In genomic region chr1:54118342-54118973, GRCm38 (mm10) we compare ENCODE assay signal across 12 mouse cellular contexts.
DNase-seq lines count a peak whose midpoint lies in the region; ATAC-seq lines count a peak whose summit lies in the region.
"Had no signal": no experiment of that assay in that cellular context is flagged by ENCODE, and none has a peak within 500 bp of the region (broad histone marks: within the 10 kb centered on the region; RNA-seq: fewer than 3 reads in every experiment).

No protein-coding gene starts in this region.

- no peaks in the 10 kb centered on the region for H3K27me3 ChIP-seq in limb, embryonic 12.5 days
- H3K27me3 ChIP-seq in limb, embryonic 10.5 days (ENCODE audit: low read depth, poor library complexity, severe bottlenecking), result no peaks in the 10 kb centered on the region
- no peaks in the 10 kb centered on the region for H3K27me3 ChIP-seq in embryonic facial prominence, embryonic 15.5 days

- 0 out of 2 replicates have a peak overlapping the region, but pooled peaks have one; percentile 0 for H3K27ac ChIP-seq in limb, embryonic 12.5 days
- H3K27ac ChIP-seq in limb, embryonic 10.5 days, result no peak overlapping the region
- peak overlapping the region; percentile 59 for H3K27ac ChIP-seq in embryonic facial prominence, embryonic 15.5 days (replicated peaks)

- 60% methylated on average over 8 of the region's 8 CpGs for WGBS in limb, embryonic 12.5 days
- 81% methylated on average over 8 of the region's 8 CpGs for WGBS in limb, embryonic 10.5 days
- 34% methylated on average over 8 of the region's 8 CpGs for WGBS in embryonic facial prominence, embryonic 15.5 days

- peaks cover 11% of the 10 kb centered on the region; the same call in 1 of the 2 replicates for H3K4me1 ChIP-seq in limb, embryonic 12.5 days (replicated peaks)
- peaks cover 14% of the 10 kb centered on the region; the same call in 1 of the 2 replicates for H3K4me1 ChIP-seq in limb, embryonic 10.5 days
- peaks cover 23% of the 10 kb centered on the region for H3K4me1 ChIP-seq in embryonic facial prominence, embryonic 15.5 days

- DNase-seq in limb, embryonic 10.5 days (ENCODE audit: low spot score), result no peak
- peak; percentile 25 for DNase-seq in layer of hippocampus, adult 9-10 months (ENCODE audit: low spot score)
- DNase-seq in right cerebral cortex, postnatal 10 days (ENCODE audit: low spot score in 2 of 2), result peak; percentile 73 to 82
- DNase-seq in Muller cell, postnatal 12 days (ENCODE audit: inconsistent ontology term), result no peak
- DNase-seq in cerebellum, adult 18-20 months, result no peak
- DNase-seq in heart, postnatal 4 days, result no peak
- DNase-seq: cerebellum, adult 9-10 months; lung, postnatal 10 days had no signal

- no peak for ATAC-seq in limb, embryonic 12.5 days (ENCODE audit: insufficient number of reproducible peaks, insufficient read depth, low FRiP score, low TSS enrichment, low read depth)
- ATAC-seq in embryonic facial prominence, embryonic 15.5 days (ENCODE audit: insufficient number of reproducible peaks, low FRiP score, low TSS enrichment, low read depth), result no peak
- ATAC-seq: forebrain, embryonic 16.5 days; hindbrain, embryonic 16.5 days had no signal

- H3K9ac ChIP-seq in limb, embryonic 12.5 days (replicated peaks), result no peak overlapping the region
- H3K9ac ChIP-seq in embryonic facial prominence, embryonic 15.5 days, result no peak overlapping the region

- H3K4me3 ChIP-seq in limb, embryonic 12.5 days (replicated peaks), result no peak overlapping the region
- no peak overlapping the region for H3K4me3 ChIP-seq in limb, embryonic 10.5 days
- H3K4me3 ChIP-seq in embryonic facial prominence, embryonic 15.5 days (replicated peaks), result no peak overlapping the region

- H3K9me3 ChIP-seq in limb, embryonic 12.5 days, result no peaks in the 10 kb centered on the region
- H3K9me3 ChIP-seq in limb, embryonic 10.5 days (replicated peaks), result no peaks in the 10 kb centered on the region
- no peaks in the 10 kb centered on the region for H3K9me3 ChIP-seq in embryonic facial prominence, embryonic 15.5 days (replicated peaks)

- H3K4me2 ChIP-seq in limb, embryonic 12.5 days, result no peak overlapping the region
- H3K4me2 ChIP-seq in embryonic facial prominence, embryonic 15.5 days (replicated peaks), result no peak overlapping the region

- no peaks in the 10 kb centered on the region for H3K36me3 ChIP-seq in limb, embryonic 12.5 days
- H3K36me3 ChIP-seq in limb, embryonic 10.5 days, result no peaks in the 10 kb centered on the region
- H3K36me3 ChIP-seq in embryonic facial prominence, embryonic 15.5 days, result no peaks in the 10 kb centered on the region

Comparison
In these comparisons a context has a peak if more than half of its experiments do, and no peak if none do; other contexts are left out.
1. DNase-seq: peak in layer of hippocampus, adult 9-10 months (single experiment) and right cerebral cortex, postnatal 10 days (2 of 2); none in limb, embryonic 10.5 days (single experiment), Muller cell, postnatal 12 days (single experiment), cerebellum, adult 18-20 months (0 of 2) and heart, postnatal 4 days (single experiment).